18 mouse cellular contexts compared by ENCODE assay signal in genomic region chr17:8347765-8348285, GRCm38 (mm10). TPM values are rescaled to one million over a fixed set of nuclear protein-coding genes. Genes with fewer than 3 reads are reported as not detected.
"Had no signal": no experiment of that assay in that cellular context is flagged by ENCODE, and none has a peak within 500 bp of the region (broad histone marks: within the 10 kb centered on the region; RNA-seq: fewer than 3 reads in every experiment).

No protein-coding gene starts in this region.

- H3K36me3 ChIP-seq: limb, embryonic 13.5 days; liver, embryonic 12.5 days; neural tube, embryonic 12.5 days had no signal

- H3K27me3 ChIP-seq: neural tube, embryonic 12.5 days had no signal

- H3K4me3 ChIP-seq: limb, embryonic 13.5 days; liver, embryonic 12.5 days; megakaryocyte, embryonic 14.5 days; neural tube, embryonic 12.5 days had no signal

- H3K4me2 ChIP-seq: limb, embryonic 13.5 days; liver, embryonic 12.5 days; lung, embryonic 14.5 days; midbrain, embryonic 11.5 days; neural tube, embryonic 12.5 days had no signal

- H3K9me3 ChIP-seq: limb, embryonic 13.5 days; liver, embryonic 12.5 days; megakaryocyte, embryonic 14.5 days; neural tube, embryonic 12.5 days had no signal

- ATAC-seq: liver, embryonic 12.5 days had no signal

- H3K4me1 ChIP-seq: limb, embryonic 13.5 days; liver, embryonic 12.5 days; megakaryocyte, embryonic 14.5 days; neural tube, embryonic 12.5 days had no signal

- H3K27ac ChIP-seq: kidney, postnatal 0 days; limb, embryonic 13.5 days; liver, embryonic 12.5 days; macrophage; neural tube, embryonic 12.5 days had no signal

- DNase-seq: kidney, adult 8-10 months; left cerebral cortex, postnatal 4 days; lung, embryonic 14.5 days; lung, postnatal 14 days; retina, postnatal 1 day; right cerebral cortex, postnatal 4 days; spleen, adult 18-20 months; thymus, adult 18-20 months; thymus, postnatal 14 days had no signal

- H3K9ac ChIP-seq: limb, embryonic 13.5 days; liver, embryonic 12.5 days; lung, embryonic 14.5 days; neural tube, embryonic 12.5 days had no signal

RNA-seq across cellular contexts. Expression of gene T2, which starts 8.0 kb away (rescaled TPM):
- total RNA-seq: monocyte, adult 5-6 weeks had no signal
- polyA plus RNA-seq: liver, embryonic 16.5 days; macrophage had no signal

RNA-seq across cellular contexts. Expression of gene Prr18, which starts 10.6 kb away (rescaled TPM):
- total RNA-seq: monocyte, adult 5-6 weeks had no signal
